Mouse (Mus musculus) liver, embryonic 15.5 days (tissue): ENCODE measurements at regions not wholly inside any gene's neighbourhood (a gene's known extent, or its start where the extent isn't known, plus 50 kb on each side); places are given as distances from the start of the nearest gene placed in this dataset.
A peak's percentile ranks its signal among the peaks of the same experiment; 100 is the strongest.

ENCODE experiments used
- ATAC-seq: fragments of 200-750 bp; cut with Nextera tagmentation; 2 replicates; pipeline ENCODE4 v1.8.0; 2017; ENCODE audit warnings: moderate number of reproducible peaks, mild to moderate bottlenecking, moderate library complexity; ENCODE audit not compliant: insufficient read depth
- H3K27ac ChIP-seq: fragments of 300-500 bp; sonication (generic); replicated peaks from 2 replicates; pipeline ENCODE4 v1.5.1; 2015; ENCODE audit warnings: mild to moderate bottlenecking, inconsistent platforms
- H3K27me3 ChIP-seq: fragments of 300-500 bp; sonication (generic); 2 replicates; pipeline ENCODE4 v1.6.1; 2015; ENCODE audit warnings: mild to moderate bottlenecking, inconsistent platforms
- H3K36me3 ChIP-seq: fragments of 300-500 bp; sonication (generic); replicated peaks from 2 replicates; pipeline ENCODE4 v1.6.1; 2015; ENCODE audit warnings: moderate library complexity, mild to moderate bottlenecking, inconsistent platforms
- H3K4me1 ChIP-seq: fragments of 300-500 bp; sonication (generic); replicated peaks from 2 replicates; pipeline ENCODE4 v1.6.1; 2015; ENCODE audit warnings: inconsistent platforms
- H3K4me2 ChIP-seq: fragments of 300-500 bp; sonication (generic); 2 replicates; pipeline ENCODE4 v1.6.1; 2015; ENCODE audit warnings: moderate library complexity, mild to moderate bottlenecking, inconsistent platforms
- H3K4me3 ChIP-seq: fragments of 300-500 bp; sonication (generic); replicated peaks from 2 replicates; pipeline ENCODE4 v1.5.1; 2015; ENCODE audit warnings: mild to moderate bottlenecking, inconsistent platforms
- H3K9ac ChIP-seq: fragments of 300-500 bp; sonication (generic); 2 replicates; pipeline ENCODE4 v1.6.1; 2015; ENCODE audit warnings: moderate library complexity, mild to moderate bottlenecking, inconsistent platforms
- H3K9me3 ChIP-seq: fragments of 300-500 bp; sonication (generic); replicated peaks from 2 replicates; pipeline ENCODE4 v1.6.1; 2016; ENCODE audit warnings: inconsistent platforms
- WGBS: fragments of 180-500 bp; shearing (Covaris S2); methylation state at CpG from one replicate; pipeline ENCODE4 v1.1.7; 2015; ENCODE audit warnings: mixed read lengths; ENCODE audit not compliant: insufficient replicate concordance; 5-methylcytosine and 5-hydroxymethylcytosine counted together

DNA sequence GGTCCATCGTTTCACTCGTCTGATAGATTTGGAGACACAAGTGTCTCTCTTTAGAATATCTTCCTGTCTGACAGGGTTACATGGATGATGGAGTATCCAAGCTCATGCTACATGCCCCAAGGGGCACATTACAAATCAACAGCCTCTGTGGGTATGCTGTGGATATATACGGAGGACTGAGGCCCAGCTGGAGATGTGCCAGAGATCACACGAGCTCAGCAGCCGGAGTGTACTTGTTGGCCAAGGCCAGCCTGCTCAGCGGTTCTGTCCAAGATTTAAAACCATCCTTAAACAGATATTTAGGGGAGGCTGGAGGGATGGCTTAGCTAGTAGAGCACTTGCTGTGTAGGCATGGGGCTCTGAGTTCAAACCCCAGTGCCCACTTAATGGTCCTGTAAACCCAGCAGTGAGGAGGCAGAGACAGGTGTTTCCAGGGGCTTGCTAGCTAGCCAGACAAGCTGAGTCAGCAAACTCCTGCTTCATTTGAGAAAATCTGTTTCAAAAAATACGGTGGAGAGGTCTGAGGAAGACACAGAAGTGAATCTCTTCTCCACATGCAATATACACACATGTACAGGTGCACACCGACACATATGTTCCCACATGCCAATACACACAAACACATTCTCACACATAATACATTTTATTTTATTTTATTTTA, 85.6 kb upstream of the Aldh1b1 start:
- no peaks in the 10 kb centered on the region for H3K27me3 ChIP-seq
- H3K9ac ChIP-seq: no peak overlapping the region
- no peaks in the 10 kb centered on the region for H3K4me1 ChIP-seq
- H3K36me3 ChIP-seq: no peaks in the 10 kb centered on the region
- no peaks in the 10 kb centered on the region for H3K9me3 ChIP-seq
- no peak overlapping the region for H3K4me2 ChIP-seq
- H3K4me3 ChIP-seq: no peak overlapping the region
- no peak overlapping the region for H3K27ac ChIP-seq
- ATAC-seq: no peak
- WGBS: 61% methylated on average over 8 of the region's 8 CpGs

GRCm38 (mm10) chr4:45703997-45704396, 94.8 kb upstream of the Aldh1b1 start:
- Histone ChIP-seq H3K36me3 (no peaks in the 10 kb centered on the region), H3K4me2 (no peak overlapping the region), H3K9ac (no peak overlapping the region), H3K4me1 (no peaks in the 10 kb centered on the region), H3K27ac (no peak overlapping the region), H3K27me3 (peaks cover 6% of the 10 kb centered on the region; the same call in 1 of the 2 replicates), H3K9me3 (no peaks in the 10 kb centered on the region; the same call in 1 of the 2 replicates), H3K4me3 (no peak overlapping the region)
- ATAC-seq: no peak
- WGBS: 26% methylated on average over 7 of the region's 7 CpGs

- H3K27ac ChIP-seq: no peak overlapping the region
- H3K4me2 ChIP-seq: no peak overlapping the region
- WGBS: 52% methylated on average over 3 of the region's 3 CpGs
- no peaks in the 10 kb centered on the region; the same call in 1 of the 2 replicates for H3K9me3 ChIP-seq
- H3K9ac ChIP-seq: no peak overlapping the region
- ATAC-seq: no peak
- no peak overlapping the region for H3K4me3 ChIP-seq
- no peaks in the 10 kb centered on the region for H3K36me3 ChIP-seq
- no peaks in the 10 kb centered on the region for H3K4me1 ChIP-seq
- H3K27me3 ChIP-seq: peaks cover 6% of the 10 kb centered on the region; the same call in 1 of the 2 replicates
Observed at GRCm38 (mm10) chr4:45699601-45700000, 99.2 kb upstream of the Aldh1b1 start.

DNA sequence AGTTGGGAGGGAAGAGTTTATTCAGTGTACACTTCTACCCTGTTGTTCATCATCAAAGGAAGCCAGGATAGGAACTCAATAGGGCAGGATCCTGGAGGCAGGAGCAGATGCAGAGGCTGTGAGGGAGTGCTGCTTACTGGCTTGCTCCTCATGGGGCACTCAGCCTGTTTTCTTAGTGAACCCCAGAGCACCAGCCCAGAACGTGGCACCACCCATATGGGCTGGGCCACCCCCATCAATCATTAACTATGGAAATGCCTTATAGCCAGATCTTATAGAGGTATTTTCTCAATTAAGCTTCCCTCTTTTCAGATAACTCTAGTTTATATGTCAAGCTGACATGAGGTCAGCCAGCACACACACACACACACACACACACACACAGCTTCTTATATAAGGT, 103.6 kb upstream of the Aldh1b1 start:
- Histone ChIP-seq H3K9me3 (no peaks in the 10 kb centered on the region), H3K4me1 (no peaks in the 10 kb centered on the region), H3K27me3 (no peaks in the 10 kb centered on the region), H3K4me2 (peak overlapping the region; percentile 10; the same call in 1 of the 2 replicates), H3K4me3 (no peak overlapping the region), H3K36me3 (no peaks in the 10 kb centered on the region), H3K9ac (no peak overlapping the region), H3K27ac (no peak overlapping the region)
- 33% methylated on average over 1 of the region's 1 CpGs for WGBS
- no peak for ATAC-seq

DNA sequence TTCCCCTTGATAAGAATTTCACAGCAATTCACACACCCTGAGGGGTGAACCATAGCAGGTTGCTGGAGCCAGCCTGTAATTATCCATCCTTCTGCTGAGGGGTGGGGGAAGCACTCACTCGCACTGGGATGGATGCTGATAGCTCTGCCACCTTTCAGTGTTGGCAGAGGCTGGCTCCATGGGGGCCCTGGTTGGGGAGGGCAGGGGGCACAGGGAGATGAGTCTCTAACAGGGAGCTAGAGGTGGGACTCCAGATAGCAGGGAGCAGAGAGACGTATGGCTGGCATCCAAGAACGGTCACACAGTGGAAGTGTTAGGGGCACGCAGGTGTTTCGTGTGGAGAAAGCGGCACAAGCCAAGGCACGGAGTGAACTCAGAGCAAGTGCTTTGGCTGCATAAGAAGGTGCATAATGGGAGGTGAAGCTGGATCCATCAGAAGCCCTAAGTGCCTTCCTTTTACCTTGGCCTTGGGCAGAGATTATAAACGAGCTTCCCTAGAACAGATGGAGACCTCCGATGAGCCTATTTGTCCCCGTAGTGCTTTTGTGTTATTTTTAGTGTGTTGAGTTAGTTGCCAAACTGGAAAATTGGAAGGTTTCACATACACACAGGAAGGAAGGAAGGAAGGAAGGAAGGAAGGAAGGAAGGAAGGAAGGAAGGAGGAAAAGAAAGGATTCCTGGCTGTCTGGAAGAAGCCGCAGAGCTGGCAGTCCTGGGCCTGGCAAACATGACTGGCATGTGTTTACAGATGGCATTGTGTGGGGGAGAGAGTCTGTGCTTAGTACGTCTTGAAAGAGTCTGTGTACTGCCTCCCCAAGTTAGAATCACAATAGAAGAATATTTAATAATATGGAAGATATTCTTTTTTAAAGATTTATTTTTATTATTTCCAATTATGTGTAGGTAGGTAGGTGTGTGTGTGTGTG, 108.6 kb upstream of the Aldh1b1 start:
- Histone ChIP-seq H3K27ac (no peak overlapping the region), H3K9ac (no peak overlapping the region), H3K9me3 (no peaks in the 10 kb centered on the region), H3K27me3 (peaks cover 7% of the 10 kb centered on the region; the same call in 1 of the 2 replicates), H3K36me3 (no peaks in the 10 kb centered on the region), H3K4me3 (no peak overlapping the region), H3K4me2 (no peak overlapping the region), H3K4me1 (no peaks in the 10 kb centered on the region)
- WGBS: 63% methylated on average over 12 of the region's 12 CpGs
- ATAC-seq: no peak

DNA sequence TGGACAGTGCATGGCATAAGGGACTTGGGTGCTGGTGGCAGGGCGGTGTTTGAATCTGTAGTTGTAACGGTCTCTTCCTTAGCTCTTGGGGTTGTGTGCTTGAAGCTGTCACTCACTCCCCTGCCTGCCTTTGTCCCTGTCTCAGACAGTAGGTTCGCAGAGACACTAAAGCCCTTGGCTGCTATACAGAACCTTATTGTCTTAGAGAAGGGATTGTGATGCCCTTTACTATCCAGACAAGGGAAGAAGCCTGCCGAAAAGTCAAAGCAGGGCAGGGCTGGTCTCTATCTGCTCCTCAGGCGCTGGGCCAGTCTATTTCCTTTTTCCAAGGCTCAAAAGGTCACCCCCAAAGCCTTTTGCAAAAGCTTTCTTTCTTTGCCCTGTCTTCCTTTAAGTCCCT, 109.2 kb upstream of the Aldh1b1 start:
- H3K4me1 ChIP-seq: no peaks in the 10 kb centered on the region
- H3K9me3 ChIP-seq: no peaks in the 10 kb centered on the region
- no peaks in the 10 kb centered on the region for H3K36me3 ChIP-seq
- no peak overlapping the region for H3K4me2 ChIP-seq
- ATAC-seq: no peak
- WGBS: 32% methylated on average over 5 of the region's 5 CpGs
- H3K4me3 ChIP-seq: no peak overlapping the region
- no peak overlapping the region for H3K9ac ChIP-seq
- no peak overlapping the region for H3K27ac ChIP-seq
- peaks cover 7% of the 10 kb centered on the region; the same call in 1 of the 2 replicates for H3K27me3 ChIP-seq

DNA sequence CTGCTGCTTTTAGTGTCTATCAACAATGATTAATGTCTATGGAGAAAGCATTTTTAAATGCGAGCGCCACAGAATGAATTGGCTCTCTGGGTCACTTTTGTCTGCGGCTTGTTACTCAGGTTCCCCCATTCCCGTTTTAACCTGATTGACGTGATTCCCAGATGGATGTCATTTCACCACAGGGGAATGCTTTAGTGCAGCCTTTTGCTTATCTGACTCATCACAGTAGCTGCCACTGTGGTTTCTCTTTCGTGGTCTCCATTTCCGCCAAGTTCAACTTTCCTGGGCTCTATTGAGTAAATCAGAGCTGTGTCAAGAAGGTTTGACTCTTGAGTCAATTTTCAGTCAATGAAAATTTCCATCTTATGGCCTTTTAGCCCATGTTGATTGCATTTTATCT, 110.6 kb upstream of the Aldh1b1 start:
- WGBS: 30% methylated on average over 7 of the region's 7 CpGs
- Histone ChIP-seq H3K36me3 (no peaks in the 10 kb centered on the region), H3K4me2 (no peak overlapping the region), H3K9me3 (no peaks in the 10 kb centered on the region), H3K4me1 (no peaks in the 10 kb centered on the region), H3K27ac (no peak overlapping the region), H3K4me3 (no peak overlapping the region), H3K9ac (no peak overlapping the region), H3K27me3 (peaks cover 7% of the 10 kb centered on the region; the same call in 1 of the 2 replicates)
- no peak for ATAC-seq

GRCm38 (mm10) chr4:45685031-45685430, 113.8 kb upstream of the Aldh1b1 start:
- H3K27ac ChIP-seq: no peak overlapping the region
- no peak overlapping the region for H3K4me3 ChIP-seq
- H3K4me2 ChIP-seq: no peak overlapping the region
- no peak for ATAC-seq
- H3K9ac ChIP-seq: no peak overlapping the region
- WGBS: 73% methylated on average over 3 of the region's 3 CpGs
- no peaks in the 10 kb centered on the region for H3K4me1 ChIP-seq
- H3K36me3 ChIP-seq: no peaks in the 10 kb centered on the region
- H3K27me3 ChIP-seq: peaks cover 7% of the 10 kb centered on the region; the same call in 1 of the 2 replicates
- H3K9me3 ChIP-seq: no peaks in the 10 kb centered on the region

DNA sequence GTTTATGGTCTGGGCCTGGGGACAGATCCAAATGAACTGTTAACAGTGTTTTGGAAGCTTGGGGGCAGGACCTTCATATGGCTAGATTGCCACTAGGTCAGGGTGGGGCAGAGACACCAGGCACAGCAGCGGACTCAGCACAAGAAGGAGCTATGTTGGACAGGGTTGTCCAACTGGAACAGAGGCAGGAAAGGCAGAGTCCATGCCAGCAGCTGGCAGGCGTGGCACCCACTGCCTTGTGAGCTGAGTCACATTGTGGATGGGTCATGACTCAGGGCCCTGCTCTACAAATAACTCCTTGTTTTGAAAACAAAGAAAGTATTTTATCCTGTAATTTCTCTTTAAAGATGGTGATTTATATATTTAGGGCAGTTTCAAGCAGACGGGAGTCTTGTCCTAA, 115.6 kb upstream of the Aldh1b1 start:
- H3K27ac ChIP-seq: no peak overlapping the region
- no peaks in the 10 kb centered on the region for H3K9me3 ChIP-seq
- no peak for ATAC-seq
- H3K36me3 ChIP-seq: no peaks in the 10 kb centered on the region
- H3K4me3 ChIP-seq: no peak overlapping the region
- no peak overlapping the region for H3K9ac ChIP-seq
- H3K27me3 ChIP-seq: no peaks in the 10 kb centered on the region
- H3K4me1 ChIP-seq: no peaks in the 10 kb centered on the region
- no peak overlapping the region for H3K4me2 ChIP-seq
- WGBS: 59% methylated on average over 3 of the region's 3 CpGs

GRCm38 (mm10) chr4:45682746-45683145, 116.1 kb upstream of the Aldh1b1 start:
- Histone ChIP-seq H3K9me3 (no peaks in the 10 kb centered on the region), H3K4me2 (no peak overlapping the region), H3K9ac (no peak overlapping the region), H3K4me3 (no peak overlapping the region), H3K4me1 (no peaks in the 10 kb centered on the region), H3K27ac (no peak overlapping the region), H3K36me3 (no peaks in the 10 kb centered on the region), H3K27me3 (no peaks in the 10 kb centered on the region)
- ATAC-seq: no peak
- WGBS: 65% methylated on average over 8 of the region's 8 CpGs

DNA sequence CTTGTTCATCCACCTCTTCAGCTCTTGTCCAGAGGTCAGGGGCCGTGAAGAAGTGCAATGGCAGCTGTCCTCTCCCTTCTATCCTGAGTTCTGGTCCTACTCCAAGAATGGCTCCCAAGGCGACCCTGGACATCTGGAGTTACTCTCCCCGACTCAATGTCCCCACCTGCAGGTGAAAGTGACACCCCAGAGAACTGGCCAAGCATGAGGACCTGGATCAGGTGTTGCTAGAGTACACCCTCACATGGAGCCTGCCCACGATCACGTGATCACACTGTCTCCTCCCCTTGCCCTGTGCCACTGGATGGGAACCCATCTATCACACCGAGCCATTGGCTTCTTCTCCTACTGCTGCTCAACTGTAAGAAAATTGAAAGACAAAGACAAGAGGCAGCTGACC, 122.7 kb upstream of the Aldh1b1 start:
- H3K27me3 ChIP-seq: peaks cover 10% of the 10 kb centered on the region; the same call in 1 of the 2 replicates
- H3K4me1 ChIP-seq: no peaks in the 10 kb centered on the region
- no peak overlapping the region for H3K27ac ChIP-seq
- H3K4me3 ChIP-seq: no peak overlapping the region
- H3K9ac ChIP-seq: no peak overlapping the region
- H3K9me3 ChIP-seq: no peaks in the 10 kb centered on the region
- ATAC-seq: no peak
- H3K4me2 ChIP-seq: no peak overlapping the region
- no peaks in the 10 kb centered on the region for H3K36me3 ChIP-seq
- 58% methylated on average over 6 of the region's 6 CpGs for WGBS
